Mouse (Mus musculus): ENCODE data around the gene Bbs9.

- TF ChIP-seq CTCF (IDR thresholded peaks at IDR 0.05) (no peak), EP300 (IDR thresholded peaks at IDR 0.05; ENCODE audit: insufficient read depth, low read depth, low read length) (no peak)
Measured at GRCm38 (mm10) chr9:22815093-22815458, 339.6 kb downstream of the Bbs9 start.

All from heart, adult 2 months (tissue).